Mouse (Mus musculus): ENCODE results near the gene Ift43. TPM values are rescaled to one million over a fixed set of nuclear protein-coding genes. Genes with fewer than 3 reads are reported as not detected.

Ift43 gene
- polyA plus RNA-seq, 1 experiment from 2014 or later, result 28.1 TPM

DNA sequence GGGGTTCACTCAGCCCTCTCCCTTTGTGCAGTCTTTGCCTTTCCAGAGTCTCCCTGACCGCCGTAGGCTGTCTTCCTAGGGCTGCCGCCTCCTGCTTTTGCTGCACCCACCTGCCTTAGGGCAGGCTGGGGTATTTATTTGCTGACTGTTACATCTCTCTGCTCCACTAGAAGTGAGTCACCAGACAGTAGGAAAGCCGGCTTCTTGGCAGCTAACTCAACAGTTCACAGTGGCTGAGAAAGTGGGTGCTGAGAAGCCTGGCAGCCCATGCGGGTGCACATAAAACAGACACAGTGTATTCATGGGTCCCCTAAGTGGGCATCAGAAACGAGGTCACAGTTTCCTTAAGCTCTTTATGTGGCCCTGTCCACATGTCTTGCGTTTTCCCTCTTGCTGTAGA, 3.5 kb downstream of the Ift43 start:
- H3K36me3 ChIP-seq (ENCODE audit: control insufficient read depth, insufficient read depth, low read length), result no peaks in the 10 kb centered on the region
- H3K9ac ChIP-seq (ENCODE audit: low read depth, low read length), result no peak overlapping the region
- H3K4me1 ChIP-seq (replicated peaks; ENCODE audit: control insufficient read depth, insufficient read depth, low read length), result 0 out of 2 replicates have a peak, but pooled peaks cover 3% of the 10 kb centered on the region
- no peak overlapping the region for H3K4me3 ChIP-seq (ENCODE audit: low read depth, low read length)
- H3K27me3 ChIP-seq (replicated peaks; ENCODE audit: control insufficient read depth, insufficient read depth, low read length), result peaks cover 11% of the 10 kb centered on the region; the same call in 1 of the 2 replicates
- no peak overlapping the region for H3K27ac ChIP-seq (ENCODE audit: low read depth, low read length)
- ATAC-seq (replicated peaks; ENCODE audit: low FRiP score) (no peak), DNase-seq (ENCODE audit: low spot score) (no peak)
- no peaks in the 10 kb centered on the region for H3K9me3 ChIP-seq (ENCODE audit: control insufficient read depth, low read length)
- WGBS, result 84% methylated on average over 7 of the region's 7 CpGs
- H3K4me2 ChIP-seq, result no peak overlapping the region

DNA sequence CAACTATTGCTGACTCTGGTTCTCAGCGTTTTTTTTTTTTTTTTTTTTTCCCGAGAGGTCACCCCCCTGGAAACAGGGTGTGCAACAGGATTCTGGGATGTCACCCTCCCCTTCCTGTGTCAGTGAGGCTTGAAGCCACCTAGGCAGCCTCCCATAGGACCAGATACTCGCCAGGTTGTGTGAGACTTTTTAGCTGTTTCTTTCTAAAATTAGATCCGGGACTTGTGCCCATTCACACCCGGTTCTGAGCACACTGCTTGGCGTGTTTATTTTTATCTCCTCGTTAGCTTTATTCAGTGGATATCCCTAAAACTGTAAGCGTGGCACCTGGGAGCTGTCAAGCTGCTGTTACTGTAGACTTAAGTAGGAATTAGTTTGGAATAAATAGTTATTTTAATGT, 4.2 kb downstream of the Ift43 start:
- Histone ChIP-seq H3K27ac (ENCODE audit: low read depth, low read length) (no peak overlapping the region), H3K9me3 (ENCODE audit: control insufficient read depth, low read length) (no peaks in the 10 kb centered on the region), H3K36me3 (ENCODE audit: control insufficient read depth, insufficient read depth, low read length) (no peaks in the 10 kb centered on the region), H3K4me3 (ENCODE audit: low read depth, low read length) (no peak overlapping the region), H3K9ac (ENCODE audit: low read depth, low read length) (no peak overlapping the region), H3K4me1 (replicated peaks; ENCODE audit: control insufficient read depth, insufficient read depth, low read length) (0 out of 2 replicates have a peak, but pooled peaks cover 3% of the 10 kb centered on the region), H3K27me3 (replicated peaks; ENCODE audit: control insufficient read depth, insufficient read depth, low read length) (peaks cover 8% of the 10 kb centered on the region; the same call in 1 of the 2 replicates), H3K4me2 (no peak overlapping the region)
- ATAC-seq (replicated peaks; ENCODE audit: low FRiP score), result no peak
- WGBS, result 68% methylated on average over 8 of the region's 8 CpGs
- no peak for DNase-seq (ENCODE audit: low spot score)

DNA sequence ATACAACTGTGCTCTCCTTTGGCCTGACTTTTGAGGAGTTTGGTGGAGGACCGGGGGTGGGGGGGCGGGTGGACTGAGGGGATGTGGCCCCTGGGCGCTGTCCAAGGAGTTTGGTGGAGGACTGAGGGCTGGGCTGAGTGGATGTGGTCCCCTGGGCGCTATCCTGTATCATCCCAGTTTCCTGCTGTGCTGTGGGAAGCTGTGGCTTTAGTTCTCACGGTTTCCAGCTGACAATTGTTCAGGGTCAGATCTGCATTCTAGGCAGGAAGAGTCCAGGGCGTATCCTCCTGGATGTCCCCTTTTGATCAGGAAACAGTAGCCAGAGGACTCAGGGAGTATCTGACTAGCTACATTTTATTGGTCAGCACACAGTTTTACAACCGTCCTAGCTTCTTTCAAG, 5.7 kb downstream of the Ift43 start:
- 51% methylated on average over 7 of the region's 7 CpGs for WGBS
- Histone ChIP-seq H3K9ac (ENCODE audit: low read depth, low read length) (no peak overlapping the region), H3K27me3 (replicated peaks; ENCODE audit: control insufficient read depth, insufficient read depth, low read length) (0 out of 2 replicates have a peak, but pooled peaks cover under 1% of the 10 kb centered on the region), H3K4me2 (no peak overlapping the region), H3K27ac (ENCODE audit: low read depth, low read length) (no peak overlapping the region), H3K4me1 (replicated peaks; ENCODE audit: control insufficient read depth, insufficient read depth, low read length) (0 out of 2 replicates have a peak, but pooled peaks cover under 1% of the 10 kb centered on the region), H3K4me3 (ENCODE audit: low read depth, low read length) (no peak overlapping the region), H3K9me3 (ENCODE audit: control insufficient read depth, low read length) (no peaks in the 10 kb centered on the region), H3K36me3 (ENCODE audit: control insufficient read depth, insufficient read depth, low read length) (no peaks in the 10 kb centered on the region)
- ATAC-seq (replicated peaks; ENCODE audit: low FRiP score) (no peak), DNase-seq (ENCODE audit: low spot score) (no peak)

- Histone ChIP-seq H3K4me3 (ENCODE audit: low read depth, low read length) (no peak overlapping the region), H3K4me2 (no peak overlapping the region), H3K4me1 (replicated peaks; ENCODE audit: control insufficient read depth, insufficient read depth, low read length) (no peaks in the 10 kb centered on the region), H3K27ac (ENCODE audit: low read depth, low read length) (no peak overlapping the region), H3K27me3 (replicated peaks; ENCODE audit: control insufficient read depth, insufficient read depth, low read length) (no peaks in the 10 kb centered on the region), H3K9me3 (ENCODE audit: control insufficient read depth, low read length) (no peaks in the 10 kb centered on the region), H3K9ac (ENCODE audit: low read depth, low read length) (no peak overlapping the region), H3K36me3 (ENCODE audit: control insufficient read depth, insufficient read depth, low read length) (no peaks in the 10 kb centered on the region)
- ATAC-seq (replicated peaks; ENCODE audit: low FRiP score), result no peak
- no peak for DNase-seq (ENCODE audit: low spot score)
- 75% methylated on average over 4 of the region's 4 CpGs for WGBS
These were observed 8.4 kb downstream of the Ift43 start for GRCm38 (mm10) chr12:86090764-86091163.

- Histone ChIP-seq H3K4me3 (ENCODE audit: low read depth, low read length) (no peak overlapping the region), H3K36me3 (ENCODE audit: control insufficient read depth, insufficient read depth, low read length) (no peaks in the 10 kb centered on the region), H3K4me2 (no peak overlapping the region), H3K4me1 (replicated peaks; ENCODE audit: control insufficient read depth, insufficient read depth, low read length) (no peaks in the 10 kb centered on the region), H3K27me3 (replicated peaks; ENCODE audit: control insufficient read depth, insufficient read depth, low read length) (no peaks in the 10 kb centered on the region), H3K9ac (ENCODE audit: low read depth, low read length) (no peak overlapping the region), H3K9me3 (ENCODE audit: control insufficient read depth, low read length) (no peaks in the 10 kb centered on the region), H3K27ac (ENCODE audit: low read depth, low read length) (no peak overlapping the region)
- WGBS, result 58% methylated on average over 18 of the region's 18 CpGs
- DNase-seq (ENCODE audit: low spot score) (no peak), ATAC-seq (replicated peaks; ENCODE audit: low FRiP score) (no peak)
These were observed 9.3 kb downstream of the Ift43 start for GRCm38 (mm10) chr12:86091601-86092132.

DNA sequence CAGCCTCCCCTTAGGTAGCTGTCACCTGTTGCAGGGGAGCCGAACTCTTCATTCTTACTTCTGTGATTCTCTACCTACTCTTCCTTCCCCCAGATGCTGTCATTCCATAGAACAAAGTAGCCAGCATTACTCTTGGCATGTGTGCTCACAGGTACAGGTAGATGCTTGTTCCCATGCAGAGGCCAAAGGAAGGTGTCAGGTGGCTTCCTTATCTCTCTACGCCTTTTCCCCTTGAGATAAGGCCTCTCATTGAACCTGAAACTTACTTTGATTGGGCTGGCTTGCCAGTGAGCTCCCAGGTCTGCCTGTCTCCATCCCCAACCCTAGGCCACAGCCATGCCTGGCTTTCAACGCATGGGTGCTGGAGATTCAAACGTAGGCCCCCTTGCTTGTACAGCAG, 11.7 kb downstream of the Ift43 start:
- H3K4me1 ChIP-seq (replicated peaks; ENCODE audit: control insufficient read depth, insufficient read depth, low read length), result no peaks in the 10 kb centered on the region
- ATAC-seq (replicated peaks; ENCODE audit: low FRiP score) (no peak), DNase-seq (ENCODE audit: low spot score) (no peak)
- H3K27me3 ChIP-seq (replicated peaks; ENCODE audit: control insufficient read depth, insufficient read depth, low read length), result no peaks in the 10 kb centered on the region
- no peak overlapping the region for H3K4me3 ChIP-seq (ENCODE audit: low read depth, low read length)
- 74% methylated on average over 4 of the region's 4 CpGs for WGBS
- no peak overlapping the region for H3K4me2 ChIP-seq
- H3K27ac ChIP-seq (ENCODE audit: low read depth, low read length), result no peak overlapping the region
- no peak overlapping the region for H3K9ac ChIP-seq (ENCODE audit: low read depth, low read length)
- H3K9me3 ChIP-seq (ENCODE audit: control insufficient read depth, low read length), result no peaks in the 10 kb centered on the region
- no peaks in the 10 kb centered on the region for H3K36me3 ChIP-seq (ENCODE audit: control insufficient read depth, insufficient read depth, low read length)

GRCm38 (mm10) chr12:86095806-86096205, 13.5 kb downstream of the Ift43 start:
- H3K4me2 ChIP-seq, result no peak overlapping the region
- no peaks in the 10 kb centered on the region for H3K4me1 ChIP-seq (replicated peaks; ENCODE audit: control insufficient read depth, insufficient read depth, low read length)
- no peak for ATAC-seq (replicated peaks; ENCODE audit: low FRiP score)
- H3K36me3 ChIP-seq (ENCODE audit: control insufficient read depth, insufficient read depth, low read length), result no peaks in the 10 kb centered on the region
- H3K9ac ChIP-seq (ENCODE audit: low read depth, low read length), result no peak overlapping the region
- H3K9me3 ChIP-seq (ENCODE audit: control insufficient read depth, low read length), result no peaks in the 10 kb centered on the region
- no peak overlapping the region for H3K27ac ChIP-seq (ENCODE audit: low read depth, low read length)
- no peak overlapping the region for H3K4me3 ChIP-seq (ENCODE audit: low read depth, low read length)
- WGBS, result 83% methylated on average over 4 of the region's 4 CpGs
- DNase-seq (ENCODE audit: low spot score), result no peak
- no peaks in the 10 kb centered on the region for H3K27me3 ChIP-seq (replicated peaks; ENCODE audit: control insufficient read depth, insufficient read depth, low read length)

DNA sequence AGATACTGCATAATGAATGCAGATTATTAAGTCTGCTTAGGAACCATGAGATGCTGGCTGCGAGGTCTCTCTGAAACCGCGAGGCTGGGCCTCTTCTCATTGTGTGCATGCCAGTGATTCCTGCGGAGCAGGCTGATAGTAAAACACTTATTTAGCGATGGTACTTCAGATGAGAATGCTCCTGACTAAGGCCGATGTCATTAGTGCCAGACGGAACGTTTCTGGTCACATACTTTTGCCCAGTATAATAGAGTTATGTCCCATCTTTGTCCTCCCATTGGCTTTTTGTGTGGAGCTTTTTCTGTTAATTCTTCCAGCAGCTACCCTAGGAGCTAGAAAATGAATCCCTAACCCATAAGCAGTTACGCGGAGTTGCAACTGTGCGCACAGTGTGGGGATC, 15.4 kb downstream of the Ift43 start:
- Histone ChIP-seq H3K4me1 (replicated peaks; ENCODE audit: control insufficient read depth, insufficient read depth, low read length) (no peaks in the 10 kb centered on the region), H3K27me3 (replicated peaks; ENCODE audit: control insufficient read depth, insufficient read depth, low read length) (no peaks in the 10 kb centered on the region), H3K4me2 (no peak overlapping the region), H3K27ac (ENCODE audit: low read depth, low read length) (no peak overlapping the region), H3K9me3 (ENCODE audit: control insufficient read depth, low read length) (no peaks in the 10 kb centered on the region), H3K36me3 (ENCODE audit: control insufficient read depth, insufficient read depth, low read length) (no peaks in the 10 kb centered on the region), H3K9ac (ENCODE audit: low read depth, low read length) (no peak overlapping the region), H3K4me3 (ENCODE audit: low read depth, low read length) (no peak overlapping the region)
- ATAC-seq (replicated peaks; ENCODE audit: low FRiP score), result no peak
- DNase-seq (ENCODE audit: low spot score), result no peak
- 84% methylated on average over 11 of the region's 11 CpGs for WGBS

DNA sequence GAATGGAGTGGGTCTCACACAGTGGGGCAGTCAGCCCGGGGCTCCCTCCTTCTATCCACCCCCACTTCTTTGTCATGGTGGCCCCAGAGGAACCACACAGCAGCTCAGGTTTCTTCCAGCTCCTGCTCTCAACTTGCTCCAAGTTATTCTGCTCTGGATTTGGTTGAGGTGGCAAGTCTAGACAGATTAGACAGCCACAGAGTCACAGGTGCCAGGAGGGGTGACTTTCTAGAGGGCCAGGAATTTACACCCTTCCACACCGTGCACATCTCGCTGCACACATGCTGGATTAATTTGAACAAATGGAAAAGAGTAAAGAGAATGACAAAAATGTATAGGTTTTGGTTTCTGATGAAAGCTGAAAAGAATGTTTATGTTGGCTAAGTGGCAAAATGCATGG, 18.4 kb downstream of the Ift43 start:
- Histone ChIP-seq H3K9me3 (ENCODE audit: control insufficient read depth, low read length) (no peaks in the 10 kb centered on the region), H3K9ac (ENCODE audit: low read depth, low read length) (no peak overlapping the region), H3K4me3 (ENCODE audit: low read depth, low read length) (no peak overlapping the region), H3K27ac (ENCODE audit: low read depth, low read length) (no peak overlapping the region), H3K4me2 (no peak overlapping the region), H3K36me3 (ENCODE audit: control insufficient read depth, insufficient read depth, low read length) (no peaks in the 10 kb centered on the region), H3K4me1 (replicated peaks; ENCODE audit: control insufficient read depth, insufficient read depth, low read length) (0 out of 2 replicates have a peak, but pooled peaks cover 2% of the 10 kb centered on the region), H3K27me3 (replicated peaks; ENCODE audit: control insufficient read depth, insufficient read depth, low read length) (no peaks in the 10 kb centered on the region)
- no peak for ATAC-seq (replicated peaks; ENCODE audit: low FRiP score)
- DNase-seq (ENCODE audit: low spot score), result no peak
- WGBS, result 88% methylated on average over 3 of the region's 3 CpGs

Data from liver, embryonic 11.5 days (tissue).